Mouse (Mus musculus) left cerebral cortex, postnatal 36 days (tissue): ENCODE results near the gene Ndufa11. TPM values are rescaled to one million over a fixed set of nuclear protein-coding genes. Genes with fewer than 3 reads are reported as not detected.

Experiments
- DNase-seq, 2 experiments: peaks; one replicate each; pipeline ENCODE4 v3.0.0; 2021 to 2022; ENCODE audit warnings: low spot score in 2 of 2, mixed read lengths in 1 of 2
- intact Hi-C: fragments of 180-260 bp; cut with DNase I; formaldehyde crosslinking; loops from one replicate; pipeline ENCODE4 v1.15.1; 2025
- total RNA-seq, 2 experiments: library from RNA; stranded (reverse); gene quantifications; 2 replicates each; pipeline ENCODE4 v1.2.3; 2021

Gene Ndufa11
- total RNA-seq, 2 experiments from 2014 or later, result 190 to 237 TPM

DNA sequence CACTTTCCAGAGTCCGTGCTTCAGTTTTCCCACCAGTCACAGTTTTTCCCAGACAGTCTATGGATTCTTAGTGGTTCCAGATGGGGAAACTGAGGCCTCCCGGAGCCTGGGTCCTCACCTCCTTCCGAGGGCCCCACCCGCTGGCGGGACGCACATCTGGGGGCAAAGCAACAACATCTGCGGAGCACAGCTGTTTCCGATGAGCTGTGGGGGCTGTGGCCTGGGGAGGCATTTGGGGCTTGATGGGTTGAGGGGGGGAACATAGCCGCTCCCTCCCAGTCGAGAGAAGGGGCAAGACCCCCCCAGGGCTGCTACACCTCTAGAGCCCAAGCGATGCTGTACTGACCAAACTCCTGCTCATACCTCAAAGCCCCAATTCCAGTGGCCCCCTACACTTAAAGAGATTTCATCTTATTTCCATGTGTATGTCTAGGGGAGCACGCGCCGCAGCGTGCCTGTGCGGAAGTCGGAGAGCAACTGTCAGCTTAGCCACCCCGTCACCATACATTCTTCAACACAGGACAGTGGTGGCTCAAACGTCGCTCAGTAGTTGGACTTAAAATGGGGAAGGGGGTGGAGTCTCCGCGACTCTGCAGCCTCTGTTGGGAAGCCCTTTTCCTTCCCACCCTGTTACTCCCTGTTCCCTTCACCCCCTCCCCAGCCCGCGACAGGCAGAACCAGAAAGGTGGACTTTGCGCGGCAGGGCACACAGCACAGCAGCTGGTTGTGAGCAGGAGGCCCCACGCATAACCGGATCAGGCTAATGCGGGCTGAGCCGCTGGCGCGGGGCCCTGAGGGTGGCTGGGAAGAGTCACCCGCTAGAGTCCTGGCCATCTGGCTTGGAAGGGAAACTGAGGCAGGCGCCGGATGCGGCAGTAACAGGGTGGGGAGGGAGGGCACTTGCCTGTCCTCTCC is 37.0 kb downstream of the Ndufa11 start:
- intact Hi-C loops, result loop anchor here (5.0 kb wide), 1 partner anchor 37 kb away; the partner anchor contains the start of genes Ndufa11 and Vmac
- DNase-seq, result no peak

GRCm38 (mm10) chr17:56756703-56757399 is 39.3 kb downstream of the Ndufa11 start:
- intact Hi-C loops, result loop anchor here (5.0 kb wide), 1 partner anchor 40 kb away; the partner anchor contains the start of genes Ndufa11 and Vmac
- DNase-seq, result no peak

- peak; percentile 48 to 49 for DNase-seq
Measured at GRCm38 (mm10) chr17:56757416-56758123, 40.0 kb downstream of the Ndufa11 start, which contains the start of gene Nrtn. Gene Nrtn (minus strand): TSS chr17:56757530.

DNA sequence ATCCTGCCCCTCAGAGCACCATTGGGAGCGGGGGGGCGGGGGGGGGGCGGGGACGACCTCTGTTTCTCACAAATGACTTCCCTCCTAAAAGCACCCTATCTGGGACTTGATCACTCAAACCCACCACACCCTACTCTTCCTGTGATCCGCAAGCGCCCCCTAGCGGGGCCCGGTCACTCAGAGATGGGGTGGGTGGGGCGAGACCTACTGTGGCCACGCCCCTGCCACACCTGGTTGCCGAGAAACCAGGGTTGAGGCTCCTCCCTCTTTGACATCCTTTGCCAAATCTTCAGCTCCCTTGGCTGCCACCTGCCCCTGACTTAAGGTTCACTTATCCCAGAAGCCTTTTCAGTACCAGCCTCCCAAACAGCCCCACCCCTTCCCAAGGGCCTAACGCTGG is 40.6 kb downstream of the Ndufa11 start:
- intact Hi-C loops, result loop anchor here (5.0 kb wide), 1 partner anchor 41 kb away; the partner anchor contains the start of genes Ndufa11 and Vmac
- peak; percentile 51 to 54 for DNase-seq

More at GRCm38 (mm10) chr17:56757416-56758123, 40.0 kb downstream of the Ndufa11 start, which contains the start of gene Nrtn:
- intact Hi-C loops, result loop anchor here (5.0 kb wide), 1 partner anchor 40 kb away; the partner anchor contains the start of genes Ndufa11 and Vmac

DNA sequence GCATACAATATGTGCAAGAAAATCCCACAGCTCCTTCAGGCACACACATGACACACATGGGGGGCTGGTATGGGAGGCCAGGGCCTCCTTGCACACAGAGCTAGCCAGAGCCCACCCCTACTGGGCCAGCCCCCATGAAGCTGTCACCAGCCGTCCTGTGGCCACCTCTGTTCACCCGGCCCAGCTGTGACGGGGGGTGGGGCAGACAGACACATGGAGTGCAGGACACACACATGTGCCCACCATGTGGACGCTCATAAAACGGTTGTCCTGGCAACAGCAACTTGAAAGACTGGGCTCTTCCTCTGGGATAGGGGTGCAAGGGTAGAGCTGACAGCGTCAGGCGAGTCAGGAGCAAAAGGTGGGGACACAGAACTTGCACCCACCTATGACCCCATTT is 41.7 kb downstream of the Ndufa11 start:
- DNase-seq, result no peak
- intact Hi-C loops, result loop anchor here (5.0 kb wide), 1 partner anchor 42 kb away; the partner anchor contains the start of genes Ndufa11 and Vmac

GRCm38 (mm10) chr17:56761077-56761476 is 43.5 kb downstream of the Ndufa11 start:
- intact Hi-C loops, result loop anchor here (5.0 kb wide), 2 partner anchors 89 to 149 kb away; partner anchors contain the start of genes Ranbp3 and Rpl36

GRCm38 (mm10) chr17:56761991-56762410 is 44.4 kb downstream of the Ndufa11 start:
- intact Hi-C loops, result loop anchor here (5.0 kb wide), 2 partner anchors 90 to 150 kb away; partner anchors contain the start of genes Ranbp3 and Rpl36
- peak; percentile 85 to 88 for DNase-seq

More at GRCm38 (mm10) chr17:56761077-56761476, 43.5 kb downstream of the Ndufa11 start:
- no peak for DNase-seq

- intact Hi-C loops, result loop anchor here (5.0 kb wide), 2 partner anchors 91 to 151 kb away; partner anchors contain the start of genes Ranbp3 and Rpl36
- DNase-seq, result peak; percentile 40 to 56
Measured at GRCm38 (mm10) chr17:56762769-56763731, 45.5 kb downstream of the Ndufa11 start.

GRCm38 (mm10) chr17:56763741-56764250 is 46.2 kb downstream of the Ndufa11 start:
- no peak for DNase-seq
- intact Hi-C loops, result loop anchor here (5.0 kb wide), 2 partner anchors 91 to 151 kb away; partner anchors contain the start of genes Ranbp3 and Rpl36

- intact Hi-C loops, result loop anchor here (5.0 kb wide), 2 partner anchors 92 to 152 kb away; partner anchors contain the start of genes Ranbp3 and Rpl36
- peak; percentile 94 to 95 for DNase-seq
Measured at GRCm38 (mm10) chr17:56764474-56765354, 47.1 kb downstream of the Ndufa11 start, which contains the start of gene Dus3l. Gene Dus3l (plus strand): TSS chr17:56764757.

GRCm38 (mm10) chr17:56765431-56765830 is 47.9 kb downstream of the Ndufa11 start:
- intact Hi-C loops, result no loop called here

GRCm38 (mm10) chr17:56766631-56767405 is 49.3 kb downstream of the Ndufa11 start:
- DNase-seq, result no peak

More at GRCm38 (mm10) chr17:56765431-56765830, 47.9 kb downstream of the Ndufa11 start:
- no peak for DNase-seq

GRCm38 (mm10) chr17:56767531-56768135 is 50.1 kb downstream of the Ndufa11 start:
- no peak for DNase-seq
- intact Hi-C loops, result no loop called here

More at GRCm38 (mm10) chr17:56766631-56767405, 49.3 kb downstream of the Ndufa11 start:
- intact Hi-C loops, result no loop called here

GRCm38 (mm10) chr17:56768941-56769340 is 51.4 kb downstream of the Ndufa11 start:
- intact Hi-C loops, result no loop called here
- DNase-seq, result no peak

DNA sequence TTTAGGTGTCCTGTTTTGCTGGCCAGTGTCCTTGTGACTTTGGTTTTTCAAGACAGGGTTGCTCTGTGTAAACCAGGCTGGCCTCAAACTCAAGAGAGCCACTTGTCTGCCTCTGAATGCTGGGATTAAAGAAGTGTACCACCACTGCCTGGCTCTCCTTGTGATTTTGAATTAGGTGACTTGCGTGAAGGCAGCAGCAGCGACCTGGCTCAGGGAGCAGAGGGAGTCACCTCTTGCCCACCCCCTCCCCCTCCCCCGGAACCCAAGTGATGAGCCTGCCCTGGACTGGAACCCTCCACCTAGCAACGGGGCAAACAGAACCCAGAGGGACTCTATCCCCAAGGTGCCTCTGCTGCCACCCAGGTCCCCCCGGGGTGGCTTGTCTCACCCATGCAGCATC is 52.4 kb downstream of the Ndufa11 start, which contains the start of gene Prr22:
Gene Prr22 (plus strand): TSS at position 301 of the 400 bp plus-strand sequence.
- DNase-seq, result no peak
- intact Hi-C loops, result no loop called here
